Mouse (Mus musculus): ENCODE data around the gene Nphs2.
"Not testable (repeated sequence)": the region's sequence is repeated elsewhere in the genome, so short reads cannot be mapped to it uniquely, and the experiment has no call there.

Gene Nphs2

GRCm38 (mm10) chr1:156310630-156311029 lies at the start of gene Nphs2:
TSS of gene Nphs2 (plus strand) at chr1:156310727.
- DNase-seq (ENCODE audit: low read depth): no peak

GRCm38 (mm10) chr1:156263352-156263751 lies 47.2 kb upstream of the Nphs2 start:
- peak; percentile 54 for DNase-seq (ENCODE audit: low read depth)

GRCm38 (mm10) chr1:156263946-156264345 lies 46.6 kb upstream of the Nphs2 start:
- DNase-seq (ENCODE audit: low read depth): no peak

GRCm38 (mm10) chr1:156268546-156268945 lies 42.0 kb upstream of the Nphs2 start:
- not testable (repeated sequence) for DNase-seq (ENCODE audit: low read depth)

GRCm38 (mm10) chr1:156270471-156270870 lies 40.1 kb upstream of the Nphs2 start:
- DNase-seq (ENCODE audit: low read depth): no peak

GRCm38 (mm10) chr1:156271654-156272053 lies 38.9 kb upstream of the Nphs2 start:
- DNase-seq (ENCODE audit: low read depth): no peak

- no peak for DNase-seq (ENCODE audit: low read depth)
Observed at GRCm38 (mm10) chr1:156273647-156274046, 36.9 kb upstream of the Nphs2 start.

- DNase-seq (ENCODE audit: low read depth): no peak
Observed at GRCm38 (mm10) chr1:156280131-156280530, 30.4 kb upstream of the Nphs2 start.

GRCm38 (mm10) chr1:156284207-156284606 lies 26.3 kb upstream of the Nphs2 start:
- DNase-seq (ENCODE audit: low read depth): no peak

GRCm38 (mm10) chr1:156284851-156285540 lies 25.5 kb upstream of the Nphs2 start:
- DNase-seq (ENCODE audit: low read depth): no peak

- no peak for DNase-seq (ENCODE audit: low read depth)
Observed at GRCm38 (mm10) chr1:156285541-156285896, 25.0 kb upstream of the Nphs2 start.

- no peak for DNase-seq (ENCODE audit: low read depth)
Observed at GRCm38 (mm10) chr1:156288556-156289221, 21.8 kb upstream of the Nphs2 start.

GRCm38 (mm10) chr1:156289222-156289587 lies 21.3 kb upstream of the Nphs2 start:
- DNase-seq (ENCODE audit: low read depth): not testable (repeated sequence)

GRCm38 (mm10) chr1:156290016-156290415 lies 20.5 kb upstream of the Nphs2 start:
- no peak for DNase-seq (ENCODE audit: low read depth)

- DNase-seq (ENCODE audit: low read depth): peak; percentile 15
Observed at GRCm38 (mm10) chr1:156302911-156303749, 7.4 kb upstream of the Nphs2 start, which contains the start of gene Tdrd5. TSS of gene Tdrd5 (minus strand) at chr1:156303664.

GRCm38 (mm10) chr1:156308595-156308994 lies 1.9 kb upstream of the Nphs2 start:
- DNase-seq (ENCODE audit: low read depth): no peak

- no peak for DNase-seq (ENCODE audit: low read depth)
Observed at GRCm38 (mm10) chr1:156323126-156323525, 12.6 kb downstream of the Nphs2 start.

- DNase-seq (ENCODE audit: low read depth): no peak
Observed at GRCm38 (mm10) chr1:156340847-156341246, 30.3 kb downstream of the Nphs2 start.

GRCm38 (mm10) chr1:156344433-156344832 lies 33.9 kb downstream of the Nphs2 start:
- DNase-seq (ENCODE audit: low read depth): peak; percentile 4

GRCm38 (mm10) chr1:156345633-156346032 lies 35.1 kb downstream of the Nphs2 start:
- no peak for DNase-seq (ENCODE audit: low read depth)

- DNase-seq (ENCODE audit: low read depth): no peak
Observed at GRCm38 (mm10) chr1:156349031-156349430, 38.5 kb downstream of the Nphs2 start.

- DNase-seq (ENCODE audit: low read depth): no peak
Observed at GRCm38 (mm10) chr1:156350441-156350840, 39.9 kb downstream of the Nphs2 start.

GRCm38 (mm10) chr1:156352466-156352865 lies 41.9 kb downstream of the Nphs2 start:
- DNase-seq (ENCODE audit: low read depth): no peak

Measured in induced T-regulatory cell, adult 2 months (primary cell).